Mouse (Mus musculus) heart, adult 2 months (tissue): ENCODE measurements around the gene Zfp663.

Experiments
- CTCF ChIP-seq: fragments of 200-600 bp; IDR thresholded peaks from 2 replicates; pipeline ENCODE4 v1.8.1; 2022; ENCODE audit warnings: antibody characterized with exemption, mild to moderate bottlenecking, moderate library complexity
- POLR2A ChIP-seq: fragments of 200-500 bp; IDR thresholded peaks from 2 replicates; pipeline ENCODE4 v1.6.1; 2011; ENCODE audit warnings: mild to moderate bottlenecking, low read depth, low read length, control low read depth; ENCODE audit not compliant: insufficient read depth

GRCm38 (mm10) chr2:165371066-165371465 is 2.5 kb upstream of the Zfp663 start:
- TF ChIP-seq CTCF = no peak
- no peak for TF ChIP-seq POLR2A
